ENCODE assay signal across 17 mouse cellular contexts in the genomic region with DNA sequence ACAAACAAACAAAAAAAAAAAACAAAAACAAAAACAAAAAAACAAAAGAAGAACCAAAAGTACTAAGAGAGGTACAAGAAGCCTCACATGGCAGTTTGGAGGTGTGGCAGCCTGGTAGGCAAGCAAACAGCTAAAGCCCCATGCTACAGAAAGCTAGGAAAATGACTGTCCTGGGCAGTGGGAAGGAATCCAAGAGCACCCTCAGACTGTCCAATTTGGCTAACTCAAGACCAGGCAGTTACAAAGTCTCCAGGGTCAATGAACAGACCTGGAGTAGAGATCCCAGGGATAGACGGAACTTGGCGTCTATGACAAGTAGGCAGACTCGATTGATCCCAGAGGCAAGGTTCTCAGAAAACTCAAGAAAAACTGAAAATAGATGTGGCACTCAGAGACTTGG.
"Had no signal": no experiment of that assay in that cellular context is flagged by ENCODE, and none has a peak within 500 bp of the region (broad histone marks: within the 10 kb centered on the region; RNA-seq: fewer than 3 reads in every experiment).

No protein-coding gene starts in this region.

- H3K4me2 ChIP-seq: lung, embryonic 15.5 days; midbrain, embryonic 11.5 days; midbrain, embryonic 13.5 days; midbrain, embryonic 15.5 days; neural tube, embryonic 12.5 days; stomach, embryonic 15.5 days had no signal

- H3K4me3 ChIP-seq: lung, embryonic 15.5 days; megakaryocyte, embryonic 14.5 days; midbrain, embryonic 13.5 days; midbrain, embryonic 15.5 days; neural tube, embryonic 12.5 days; stomach, embryonic 15.5 days had no signal

- DNase-seq: lung, adult 2 months; lung, postnatal 14 days; lung, postnatal 36 days; right cerebral cortex, postnatal 14 days; thymus, adult 2 months; thymus, postnatal 25 days; thymus, postnatal 4 days had no signal

- H3K9me3 ChIP-seq: lung, embryonic 15.5 days; midbrain, embryonic 13.5 days; midbrain, embryonic 15.5 days; neural tube, embryonic 12.5 days; stomach, embryonic 15.5 days had no signal

- H3K27me3 ChIP-seq: lung, embryonic 15.5 days; midbrain, embryonic 13.5 days; midbrain, embryonic 15.5 days; neural tube, embryonic 12.5 days; stomach, embryonic 15.5 days had no signal

- H3K27ac ChIP-seq: lung, embryonic 15.5 days; macrophage; midbrain, embryonic 13.5 days; midbrain, embryonic 15.5 days; neural tube, embryonic 12.5 days; stomach, embryonic 15.5 days; stomach, postnatal 0 days had no signal

- H3K9ac ChIP-seq: lung, embryonic 15.5 days; midbrain, embryonic 13.5 days; midbrain, embryonic 15.5 days; neural tube, embryonic 12.5 days; stomach, embryonic 15.5 days had no signal

- ATAC-seq: lung, postnatal 0 days; midbrain, embryonic 13.5 days; midbrain, embryonic 15.5 days had no signal

- H3K36me3 ChIP-seq: neural tube, embryonic 12.5 days; stomach, embryonic 15.5 days had no signal
